Mouse (Mus musculus): Measurements from ENCODE around the gene Epb41l1. TPM values are rescaled to one million over a fixed set of nuclear protein-coding genes. Genes with fewer than 3 reads are reported as not detected.
A peak's percentile ranks its signal among the peaks of the same experiment; 100 is the strongest.

The Epb41l1 gene
- polyA plus RNA-seq, 1 experiment from 2014 or later = 0.54 TPM

GRCm38 (mm10) chr2:156425618-156426017 lies 4.9 kb downstream of the Epb41l1 start:
- Histone ChIP-seq H3K9ac (no peak overlapping the region), H3K4me2 (no peak overlapping the region), H3K27me3 (peaks cover 62% of the 10 kb centered on the region), H3K9me3 (replicated peaks) (no peaks in the 10 kb centered on the region), H3K4me1 (replicated peaks) (peaks cover 7% of the 10 kb centered on the region), H3K36me3 (replicated peaks) (no peaks in the 10 kb centered on the region), H3K27ac (replicated peaks) (no peak overlapping the region), H3K4me3 (replicated peaks) (no peak overlapping the region)
- WGBS (ENCODE audit: insufficient replicate concordance) = 57% methylated on average over 2 of the region's 2 CpGs
- ATAC-seq (ENCODE audit: insufficient read depth) = no peak

GRCm38 (mm10) chr2:156426151-156426550 lies 5.4 kb downstream of the Epb41l1 start:
- Histone ChIP-seq H3K4me2 (no peak overlapping the region), H3K36me3 (replicated peaks) (no peaks in the 10 kb centered on the region), H3K9me3 (replicated peaks) (no peaks in the 10 kb centered on the region), H3K27me3 (peaks cover 56% of the 10 kb centered on the region), H3K4me1 (replicated peaks) (peaks cover 5% of the 10 kb centered on the region), H3K9ac (no peak overlapping the region), H3K4me3 (replicated peaks) (no peak overlapping the region), H3K27ac (replicated peaks) (no peak overlapping the region)
- no peak for ATAC-seq (ENCODE audit: insufficient read depth)
- 45% methylated on average over 4 of the region's 4 CpGs for WGBS (ENCODE audit: insufficient replicate concordance)

GRCm38 (mm10) chr2:156429836-156430235 lies 9.1 kb downstream of the Epb41l1 start:
- no peak for ATAC-seq (ENCODE audit: insufficient read depth)
- Histone ChIP-seq H3K4me3 (replicated peaks) (no peak overlapping the region), H3K9me3 (replicated peaks) (no peaks in the 10 kb centered on the region), H3K27me3 (peaks cover 20% of the 10 kb centered on the region), H3K4me2 (no peak overlapping the region), H3K36me3 (replicated peaks) (no peaks in the 10 kb centered on the region), H3K27ac (replicated peaks) (no peak overlapping the region), H3K4me1 (replicated peaks) (no peaks in the 10 kb centered on the region), H3K9ac (no peak overlapping the region)
- WGBS (ENCODE audit: insufficient replicate concordance) = 64% methylated on average over 10 of the region's 10 CpGs

GRCm38 (mm10) chr2:156430326-156430725 lies 9.6 kb downstream of the Epb41l1 start:
- no peak overlapping the region for H3K9ac ChIP-seq
- 41% methylated on average over 4 of the region's 4 CpGs for WGBS (ENCODE audit: insufficient replicate concordance)
- H3K4me3 ChIP-seq (replicated peaks) = no peak overlapping the region
- no peaks in the 10 kb centered on the region for H3K4me1 ChIP-seq (replicated peaks)
- no peaks in the 10 kb centered on the region for H3K36me3 ChIP-seq (replicated peaks)
- H3K27me3 ChIP-seq = peaks cover 15% of the 10 kb centered on the region
- H3K9me3 ChIP-seq (replicated peaks) = no peaks in the 10 kb centered on the region
- no peak overlapping the region for H3K27ac ChIP-seq (replicated peaks)
- no peak overlapping the region for H3K4me2 ChIP-seq
- ATAC-seq (ENCODE audit: insufficient read depth) = no peak

- WGBS (ENCODE audit: insufficient replicate concordance) = 59% methylated on average over 6 of the region's 6 CpGs
- Histone ChIP-seq H3K4me3 (replicated peaks) (no peak overlapping the region), H3K4me2 (no peak overlapping the region), H3K27ac (replicated peaks) (no peak overlapping the region), H3K4me1 (replicated peaks) (no peaks in the 10 kb centered on the region), H3K27me3 (peaks cover 7% of the 10 kb centered on the region; the same call in 1 of the 2 replicates), H3K9me3 (replicated peaks) (no peaks in the 10 kb centered on the region), H3K9ac (no peak overlapping the region), H3K36me3 (replicated peaks) (no peaks in the 10 kb centered on the region)
- ATAC-seq (ENCODE audit: insufficient read depth) = no peak
Measured at GRCm38 (mm10) chr2:156431409-156431808, 10.7 kb downstream of the Epb41l1 start.

- H3K27ac ChIP-seq (replicated peaks) = no peak overlapping the region
- no peak for ATAC-seq (ENCODE audit: insufficient read depth)
Measured at GRCm38 (mm10) chr2:156432086-156432485, 11.4 kb downstream of the Epb41l1 start.

GRCm38 (mm10) chr2:156432874-156433868 lies 12.5 kb downstream of the Epb41l1 start:
- Histone ChIP-seq H3K9ac (no peak overlapping the region), H3K27me3 (no peaks in the 10 kb centered on the region), H3K4me2 (peak overlapping the region; percentile 47), H3K4me1 (replicated peaks) (no peaks in the 10 kb centered on the region), H3K9me3 (replicated peaks) (no peaks in the 10 kb centered on the region), H3K36me3 (replicated peaks) (no peaks in the 10 kb centered on the region), H3K27ac (replicated peaks) (peak overlapping the region; percentile 55), H3K4me3 (replicated peaks) (peak overlapping the region; percentile 20)
- WGBS (ENCODE audit: insufficient replicate concordance) = 51% methylated on average over 9 of the region's 9 CpGs
- ATAC-seq (ENCODE audit: insufficient read depth) = peak; percentile 67

More at GRCm38 (mm10) chr2:156432086-156432485, 11.4 kb downstream of the Epb41l1 start:
- Histone ChIP-seq H3K9me3 (replicated peaks) (no peaks in the 10 kb centered on the region), H3K4me3 (replicated peaks) (no peak overlapping the region), H3K27me3 (peaks cover 5% of the 10 kb centered on the region; the same call in 1 of the 2 replicates), H3K9ac (no peak overlapping the region), H3K4me1 (replicated peaks) (no peaks in the 10 kb centered on the region), H3K36me3 (replicated peaks) (no peaks in the 10 kb centered on the region), H3K4me2 (no peak overlapping the region)
- WGBS (ENCODE audit: insufficient replicate concordance) = 60% methylated on average over 3 of the region's 3 CpGs

GRCm38 (mm10) chr2:156437637-156438036 lies 16.9 kb downstream of the Epb41l1 start:
- no peak overlapping the region for H3K4me2 ChIP-seq
- H3K9ac ChIP-seq = no peak overlapping the region
- no peaks in the 10 kb centered on the region for H3K36me3 ChIP-seq (replicated peaks)
- H3K27me3 ChIP-seq = no peaks in the 10 kb centered on the region
- no peak for ATAC-seq (ENCODE audit: insufficient read depth)
- WGBS (ENCODE audit: insufficient replicate concordance) = 75% methylated on average over 11 of the region's 11 CpGs
- no peaks in the 10 kb centered on the region for H3K9me3 ChIP-seq (replicated peaks)
- H3K4me1 ChIP-seq (replicated peaks) = peaks cover 25% of the 10 kb centered on the region
- H3K27ac ChIP-seq (replicated peaks) = no peak overlapping the region
- H3K4me3 ChIP-seq (replicated peaks) = no peak overlapping the region

- H3K4me3 ChIP-seq (replicated peaks) = no peak overlapping the region
- peak overlapping the region; percentile 26; the same call in 1 of the 2 replicates for H3K4me2 ChIP-seq
- peaks cover 27% of the 10 kb centered on the region for H3K4me1 ChIP-seq (replicated peaks)
- ATAC-seq (ENCODE audit: insufficient read depth) = peak; percentile 71
- peak overlapping the region; percentile 42 for H3K27ac ChIP-seq (replicated peaks)
- H3K36me3 ChIP-seq (replicated peaks) = no peaks in the 10 kb centered on the region
- H3K9me3 ChIP-seq (replicated peaks) = no peaks in the 10 kb centered on the region
- WGBS (ENCODE audit: insufficient replicate concordance) = 39% methylated on average over 11 of the region's 11 CpGs
- no peak overlapping the region for H3K9ac ChIP-seq
- H3K27me3 ChIP-seq = no peaks in the 10 kb centered on the region
Measured at GRCm38 (mm10) chr2:156439666-156440462, 19.2 kb downstream of the Epb41l1 start.

GRCm38 (mm10) chr2:156441909-156442308 lies 21.2 kb downstream of the Epb41l1 start:
- no peak for ATAC-seq (ENCODE audit: insufficient read depth)
- Histone ChIP-seq H3K27me3 (no peaks in the 10 kb centered on the region), H3K4me2 (no peak overlapping the region), H3K4me1 (replicated peaks) (peaks cover 27% of the 10 kb centered on the region), H3K4me3 (replicated peaks) (no peak overlapping the region), H3K9ac (no peak overlapping the region), H3K27ac (replicated peaks) (no peak overlapping the region), H3K9me3 (replicated peaks) (no peaks in the 10 kb centered on the region), H3K36me3 (replicated peaks) (no peaks in the 10 kb centered on the region; the same call in 1 of the 2 replicates)
- WGBS (ENCODE audit: insufficient replicate concordance) = 10% methylated on average over 6 of the region's 6 CpGs

- no peak for ATAC-seq (ENCODE audit: insufficient read depth)
- H3K4me1 ChIP-seq (replicated peaks) = peaks cover 27% of the 10 kb centered on the region
- H3K9me3 ChIP-seq (replicated peaks) = no peaks in the 10 kb centered on the region
- H3K4me2 ChIP-seq = no peak overlapping the region
- WGBS (ENCODE audit: insufficient replicate concordance) = 71% methylated on average over 1 of the region's 1 CpGs
- no peaks in the 10 kb centered on the region for H3K27me3 ChIP-seq
- no peak overlapping the region for H3K4me3 ChIP-seq (replicated peaks)
- no peaks in the 10 kb centered on the region; the same call in 1 of the 2 replicates for H3K36me3 ChIP-seq (replicated peaks)
- no peak overlapping the region for H3K9ac ChIP-seq
- no peak overlapping the region for H3K27ac ChIP-seq (replicated peaks)
Measured at GRCm38 (mm10) chr2:156443323-156443722, 22.6 kb downstream of the Epb41l1 start.
